Mouse (Mus musculus) limb, embryonic 15.5 days (tissue): ENCODE measurements around the gene Hist2h3b. TPM values are rescaled to one million over a fixed set of nuclear protein-coding genes. Genes with fewer than 3 reads are reported as not detected.
"Not testable (repeated sequence)": the region's sequence is repeated elsewhere in the genome, so short reads cannot be mapped to it uniquely, and the experiment has no call there.

Source experiments
- ATAC-seq: fragments of 200-750 bp; cut with Nextera tagmentation; 2 replicates; pipeline ENCODE4 v1.8.0; 2017; ENCODE audit warnings: low read depth, moderate TSS enrichment; ENCODE audit not compliant: insufficient number of reproducible peaks, low FRiP score, low TSS enrichment
- H3K27ac ChIP-seq: fragments of 300-500 bp; sonication (generic); 2 replicates; pipeline ENCODE4 v1.5.1; 2015; ENCODE audit warnings: moderate library complexity, mild to moderate bottlenecking, inconsistent platforms
- H3K27me3 ChIP-seq: fragments of 300-500 bp; sonication (generic); 2 replicates; pipeline ENCODE4 v1.6.1; 2015; ENCODE audit warnings: inconsistent platforms
- H3K36me3 ChIP-seq: fragments of 300-500 bp; sonication (generic); 2 replicates; pipeline ENCODE4 v1.6.1; 2015; ENCODE audit warnings: inconsistent platforms
- H3K4me1 ChIP-seq: fragments of 300-500 bp; sonication (generic); 2 replicates; pipeline ENCODE4 v1.6.1; 2015; ENCODE audit warnings: inconsistent platforms
- H3K4me2 ChIP-seq: fragments of 300-500 bp; sonication (generic); 2 replicates; pipeline ENCODE4 v1.6.1; 2015; ENCODE audit warnings: mild to moderate bottlenecking, inconsistent platforms
- H3K4me3 ChIP-seq: fragments of 300-500 bp; sonication (generic); 2 replicates; pipeline ENCODE4 v1.5.1; 2015; ENCODE audit warnings: mild to moderate bottlenecking, inconsistent platforms
- H3K9ac ChIP-seq: fragments of 300-500 bp; sonication (generic); 2 replicates; pipeline ENCODE4 v1.6.1; 2015; ENCODE audit warnings: inconsistent platforms
- H3K9me3 ChIP-seq: fragments of 300-500 bp; sonication (generic); 2 replicates; pipeline ENCODE4 v1.6.1; 2016; ENCODE audit warnings: inconsistent platforms
- WGBS: fragments of 180-500 bp; shearing (Covaris S2); methylation state at CpG from one replicate; pipeline ENCODE4 v1.1.7; 2015; 5-methylcytosine and 5-hydroxymethylcytosine counted together
- polyA plus RNA-seq: library from polyadenylated mRNA; unstranded; fragments of >200 nt; fragmentation: Nextera tagmentation; extraction: Ambion mirVana; gene quantifications from 2 replicates; pipeline ENCODE4 v1.2.1, GENCODE M21; 2015

Gene Hist2h3b
- polyA plus RNA-seq, 1 experiment from 2014 or later = 53.8 TPM

- not testable (repeated sequence) for H3K9me3 ChIP-seq, H3K9ac ChIP-seq, ATAC-seq, H3K4me1 ChIP-seq, H3K4me2 ChIP-seq, H3K4me3 ChIP-seq, H3K27me3 ChIP-seq, H3K36me3 ChIP-seq, H3K27ac ChIP-seq
- WGBS = 92% methylated on average over 3 of the region's 3 CpGs
Observed at GRCm38 (mm10) chr3:96290727-96291126, 22.3 kb downstream of the Hist2h3b start.

- no peak overlapping the region for H3K27ac ChIP-seq
- WGBS = 42% methylated on average over 6 of the region's 6 CpGs
- no peaks in the 10 kb centered on the region for H3K4me1 ChIP-seq
- no peak for ATAC-seq
- no peaks in the 10 kb centered on the region for H3K9me3 ChIP-seq
- H3K4me3 ChIP-seq = no peak overlapping the region
- H3K27me3 ChIP-seq = no peaks in the 10 kb centered on the region
- H3K4me2 ChIP-seq = no peak overlapping the region
- H3K9ac ChIP-seq = no peak overlapping the region
- H3K36me3 ChIP-seq = no peaks in the 10 kb centered on the region
Observed at GRCm38 (mm10) chr3:96292641-96293040, 24.2 kb downstream of the Hist2h3b start.

GRCm38 (mm10) chr3:96293368-96293767 is 24.9 kb downstream of the Hist2h3b start:
- Histone ChIP-seq H3K9ac (no peak overlapping the region), H3K4me1 (no peaks in the 10 kb centered on the region), H3K36me3 (no peaks in the 10 kb centered on the region), H3K27ac (no peak overlapping the region), H3K4me2 (no peak overlapping the region), H3K4me3 (no peak overlapping the region), H3K9me3 (no peaks in the 10 kb centered on the region), H3K27me3 (no peaks in the 10 kb centered on the region)
- no peak for ATAC-seq
- WGBS = 52% methylated on average over 5 of the region's 5 CpGs

- no peaks in the 10 kb centered on the region for H3K9me3 ChIP-seq
- H3K4me1 ChIP-seq = no peaks in the 10 kb centered on the region
- no peak within 1 kb of the TSS for H3K9ac ChIP-seq
- 78% methylated on average over 4 of the region's 4 CpGs for WGBS
- ATAC-seq = no peak
- H3K27ac ChIP-seq = no peak within 1 kb of the TSS
- H3K36me3 ChIP-seq = no peaks in the 10 kb centered on the region
- H3K27me3 ChIP-seq = no peaks in the 10 kb centered on the region
- H3K4me2 ChIP-seq = no peak within 1 kb of the TSS
- H3K4me3 ChIP-seq = no peak within 1 kb of the TSS
Observed at GRCm38 (mm10) chr3:96293787-96294186, 25.3 kb downstream of the Hist2h3b start, which contains the start of gene Fcgr1. Fcgr1 (minus strand) TSS chr3:96293969.

GRCm38 (mm10) chr3:96298360-96298759 is 29.9 kb downstream of the Hist2h3b start:
- no peak for ATAC-seq
- Histone ChIP-seq H3K4me2 (no peak overlapping the region), H3K27ac (no peak overlapping the region), H3K4me3 (no peak overlapping the region), H3K9ac (no peak overlapping the region), H3K36me3 (no peaks in the 10 kb centered on the region), H3K9me3 (no peaks in the 10 kb centered on the region), H3K4me1 (no peaks in the 10 kb centered on the region), H3K27me3 (no peaks in the 10 kb centered on the region)
- 87% methylated on average over 4 of the region's 4 CpGs for WGBS

- Histone ChIP-seq H3K9ac (no peak overlapping the region), H3K36me3 (no peaks in the 10 kb centered on the region), H3K27me3 (no peaks in the 10 kb centered on the region), H3K9me3 (no peaks in the 10 kb centered on the region), H3K4me2 (no peak overlapping the region), H3K27ac (no peak overlapping the region), H3K4me1 (no peaks in the 10 kb centered on the region), H3K4me3 (no peak overlapping the region)
- no peak for ATAC-seq
- WGBS = 98% methylated on average over 2 of the region's 2 CpGs
Observed at GRCm38 (mm10) chr3:96299562-96299961, 31.1 kb downstream of the Hist2h3b start.

GRCm38 (mm10) chr3:96300706-96301529 is 32.5 kb downstream of the Hist2h3b start:
- H3K27ac ChIP-seq = no peak overlapping the region
- H3K36me3 ChIP-seq = no peaks in the 10 kb centered on the region
- peak overlapping the region; percentile 19 for H3K4me2 ChIP-seq
- ATAC-seq = no peak
- 64% methylated on average over 26 of the region's 26 CpGs for WGBS
- no peaks in the 10 kb centered on the region for H3K9me3 ChIP-seq
- no peaks in the 10 kb centered on the region for H3K27me3 ChIP-seq
- no peak overlapping the region for H3K9ac ChIP-seq
- H3K4me1 ChIP-seq = no peaks in the 10 kb centered on the region
- peak overlapping the region; percentile 25 for H3K4me3 ChIP-seq

- H3K36me3 ChIP-seq = no peaks in the 10 kb centered on the region
- no peaks in the 10 kb centered on the region for H3K4me1 ChIP-seq
- H3K9ac ChIP-seq = no peak overlapping the region
- 0 out of 2 replicates have a peak, but pooled peaks cover 3% of the 10 kb centered on the region for H3K27me3 ChIP-seq
- H3K4me2 ChIP-seq = no peak overlapping the region
- H3K27ac ChIP-seq = no peak overlapping the region
- ATAC-seq = no peak
- no peak overlapping the region for H3K4me3 ChIP-seq
- H3K9me3 ChIP-seq = no peaks in the 10 kb centered on the region
- 74% methylated on average over 5 of the region's 5 CpGs for WGBS
Observed at GRCm38 (mm10) chr3:96302076-96302475, 33.6 kb downstream of the Hist2h3b start.

- no peak for ATAC-seq
- Histone ChIP-seq H3K9ac (no peak overlapping the region), H3K4me3 (no peak overlapping the region), H3K9me3 (no peaks in the 10 kb centered on the region), H3K27me3 (0 out of 2 replicates have a peak, but pooled peaks cover 3% of the 10 kb centered on the region), H3K36me3 (no peaks in the 10 kb centered on the region), H3K27ac (no peak overlapping the region), H3K4me2 (no peak overlapping the region), H3K4me1 (no peaks in the 10 kb centered on the region)
- 53% methylated on average over 9 of the region's 9 CpGs for WGBS
Observed at GRCm38 (mm10) chr3:96306506-96306905, 38.1 kb downstream of the Hist2h3b start.

- no peak for ATAC-seq
- H3K9me3 ChIP-seq = no peaks in the 10 kb centered on the region
- no peak overlapping the region for H3K4me3 ChIP-seq
- H3K27ac ChIP-seq = no peak overlapping the region
- H3K4me2 ChIP-seq = no peak overlapping the region
- no peaks in the 10 kb centered on the region for H3K36me3 ChIP-seq
- no peaks in the 10 kb centered on the region for H3K4me1 ChIP-seq
- 0 out of 2 replicates have a peak, but pooled peaks cover 3% of the 10 kb centered on the region for H3K27me3 ChIP-seq
- WGBS = 47% methylated on average over 3 of the region's 3 CpGs
- H3K9ac ChIP-seq = no peak overlapping the region
Observed at GRCm38 (mm10) chr3:96309441-96309840, 41.0 kb downstream of the Hist2h3b start.

- ATAC-seq = no peak
- Histone ChIP-seq H3K4me3 (no peak overlapping the region), H3K9me3 (no peaks in the 10 kb centered on the region), H3K27ac (no peak overlapping the region), H3K36me3 (no peaks in the 10 kb centered on the region), H3K9ac (no peak overlapping the region), H3K27me3 (no peaks in the 10 kb centered on the region), H3K4me1 (no peaks in the 10 kb centered on the region), H3K4me2 (no peak overlapping the region)
- WGBS = 64% methylated on average over 8 of the region's 8 CpGs
Observed at GRCm38 (mm10) chr3:96312341-96313098, 44.1 kb downstream of the Hist2h3b start.
